Mouse (Mus musculus): ENCODE results near the gene Ccdc13. TPM values are rescaled to one million over a fixed set of nuclear protein-coding genes. Genes with fewer than 3 reads are reported as not detected.

Gene Ccdc13
- total and polyA plus RNA-seq, 3 experiments, result 0.25 TPM; not detected in 2

DNA sequence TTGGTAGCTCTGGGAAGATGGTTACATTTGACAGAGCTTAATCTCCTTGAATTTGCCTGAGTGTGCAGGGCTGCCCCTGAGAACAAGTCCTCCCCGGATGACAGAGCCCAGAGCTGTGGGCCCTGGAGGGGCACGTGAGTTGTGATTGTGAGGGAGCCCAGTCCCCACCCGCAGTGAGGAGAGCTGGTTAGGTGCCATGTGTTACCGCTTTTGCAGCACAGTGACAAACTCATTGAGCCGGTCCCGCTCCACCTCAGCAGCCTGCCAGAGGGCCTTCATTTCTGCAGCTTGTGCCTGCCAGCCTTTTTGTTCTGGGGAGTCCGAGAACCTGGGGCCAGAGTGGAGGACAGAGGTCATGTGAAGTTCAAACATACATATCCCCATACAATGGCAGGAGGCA is 31.3 kb downstream of the Ccdc13 start:
- in situ Hi-C loops (cut with MboI; ENCODE audit: low pct_ligation_motif_present, low pct_unique_long_range_greater_than_20kb, low sequenced_read_pairs), result no loop called here
- Histone ChIP-seq H3K36me3 (replicated peaks in 1 of 2; ENCODE audit: control insufficient read depth in 1 of 2, insufficient read depth in 1 of 2, low read length in 1 of 2) (no peaks in the 10 kb centered on the region), H3K9me3 (replicated peaks; ENCODE audit: low read length) (no peaks in the 10 kb centered on the region), H3K27ac (ENCODE audit: insufficient read depth, low read depth) (no peak overlapping the region), H3K9ac (ENCODE audit: insufficient read depth, low read depth) (no peak overlapping the region), H3K27me3 (replicated peaks) (peaks cover 62% of the 10 kb centered on the region), H3K4me1 (ENCODE audit: control insufficient read depth in 1 of 2, insufficient read depth in 2 of 2) (no peaks in the 10 kb centered on the region), H3K79me2 (replicated peaks; ENCODE audit: control insufficient read depth, extremely low read depth, insufficient read depth, poor library complexity, severe bottlenecking) (no peaks in the 10 kb centered on the region), H3K4me3 (replicated peaks in 1 of 3; ENCODE audit: low read depth in 2 of 3, low read length in 2 of 3, poor library complexity in 1 of 3) (no peak overlapping the region), H3K4me2 (ENCODE audit: insufficient read depth, low read depth, poor library complexity, severe bottlenecking) (no peak overlapping the region)
- dilution Hi-C loops (cut with MboI; ENCODE audit: extremely low pct_ligation_motif_present, extremely low pct_unique_long_range_greater_than_20kb, low sequenced_read_pairs), result no loop called here
- TF ChIP-seq MAX (IDR thresholded peaks at IDR 0.05; ENCODE audit: low read length) (no peak), MEF2A (IDR thresholded peaks at IDR 0.05; ENCODE audit: borderline replicate concordance, low read depth, low read length) (no peak), TBP (conservative IDR thresholded peaks at IDR 0.05; ENCODE audit: low read depth, low read length) (no peak), ELF1 (IDR thresholded peaks at IDR 0.05; ENCODE audit: low read depth, low read length) (no peak), ZC3H11A (IDR thresholded peaks at IDR 0.05; ENCODE audit: low read depth, low read length) (no peak), EP300 (IDR thresholded peaks at IDR 0.05; ENCODE audit: low read length) (no peak), HCFC1 (IDR thresholded peaks at IDR 0.05; ENCODE audit: low read depth, low read length) (no peak), E2F4 (IDR thresholded peaks at IDR 0.05; ENCODE audit: insufficient replicate concordance, low read depth, low read length) (no peak), IRF4 (IDR thresholded peaks at IDR 0.05; ENCODE audit: low read depth, low read length) (no peak), USF2 (conservative IDR thresholded peaks at IDR 0.05; ENCODE audit: low read depth, low read length) (no peak), CHD2 (IDR thresholded peaks at IDR 0.05; ENCODE audit: low read length) (no peak), PAX5 (IDR thresholded peaks at IDR 0.05; ENCODE audit: low read length) (no peak), POLR2AphosphoS2 (IDR thresholded peaks at IDR 0.05; ENCODE audit: low read depth, low read length) (no peak), JUN (IDR thresholded peaks at IDR 0.05; ENCODE audit: insufficient read depth, low read depth, low read length) (no peak), ZMIZ1 (IDR thresholded peaks at IDR 0.05; ENCODE audit: low read depth, low read length) (no peak), NELFE (IDR thresholded peaks at IDR 0.05; ENCODE audit: low read depth, low read length) (no peak), POLR2A (IDR thresholded peaks at IDR 0.05; ENCODE audit: low read depth, low read length) (no peak)
- no peak for DNase-seq (ENCODE audit: extremely low read depth)

DNA sequence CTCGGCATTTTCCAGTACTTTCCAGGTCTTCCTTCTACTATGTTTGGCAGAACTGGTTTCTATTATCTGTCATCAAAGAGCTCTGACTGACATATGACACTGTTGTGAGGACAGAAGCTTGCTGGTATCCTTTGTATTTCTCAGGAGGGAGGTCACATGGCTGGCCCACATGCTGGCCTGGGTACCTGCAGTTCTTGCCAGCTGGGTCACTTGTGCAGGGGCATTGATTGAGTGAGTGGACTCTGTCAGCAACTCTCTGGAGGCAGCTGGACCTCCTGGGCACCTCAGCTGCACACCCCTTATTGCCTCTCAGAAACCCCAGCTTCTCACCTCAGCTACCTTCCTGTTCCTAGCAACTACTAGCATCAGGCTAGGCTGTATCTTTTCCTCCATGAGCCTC is 31.7 kb downstream of the Ccdc13 start:
- no peak for DNase-seq (ENCODE audit: extremely low read depth)
- Histone ChIP-seq H3K9me3 (replicated peaks; ENCODE audit: low read length) (no peaks in the 10 kb centered on the region), H3K4me3 (replicated peaks in 1 of 3; ENCODE audit: low read depth in 2 of 3, low read length in 2 of 3, poor library complexity in 1 of 3) (no peak overlapping the region), H3K27ac (ENCODE audit: insufficient read depth, low read depth) (no peak overlapping the region), H3K9ac (ENCODE audit: insufficient read depth, low read depth) (no peak overlapping the region), H3K4me1 (ENCODE audit: control insufficient read depth in 1 of 2, insufficient read depth in 2 of 2) (no peaks in the 10 kb centered on the region), H3K4me2 (ENCODE audit: insufficient read depth, low read depth, poor library complexity, severe bottlenecking) (no peak overlapping the region), H3K79me2 (replicated peaks; ENCODE audit: control insufficient read depth, extremely low read depth, insufficient read depth, poor library complexity, severe bottlenecking) (no peaks in the 10 kb centered on the region), H3K27me3 (replicated peaks) (peaks cover 63% of the 10 kb centered on the region), H3K36me3 (replicated peaks in 1 of 2; ENCODE audit: control insufficient read depth in 1 of 2, insufficient read depth in 1 of 2, low read length in 1 of 2) (no peaks in the 10 kb centered on the region)
- dilution Hi-C loops (cut with MboI; ENCODE audit: extremely low pct_ligation_motif_present, extremely low pct_unique_long_range_greater_than_20kb, low sequenced_read_pairs), result no loop called here
- in situ Hi-C loops (cut with MboI; ENCODE audit: low pct_ligation_motif_present, low pct_unique_long_range_greater_than_20kb, low sequenced_read_pairs), result no loop called here
- TF ChIP-seq MYC (IDR thresholded peaks at IDR 0.05; ENCODE audit: low read depth, low read length) (no peak), MAZ (IDR thresholded peaks at IDR 0.05; ENCODE audit: low read depth, low read length) (no peak)
